Mouse (Mus musculus) heart, postnatal 0 days (tissue): Measurements from ENCODE around the gene Zfr.

Experiments used
- CTCF ChIP-seq: IDR thresholded peaks from 2 replicates; pipeline ENCODE4 v1.5.1; 2016; ENCODE audit warnings: antibody characterized with exemption, control low read depth, low read depth
- EP300 ChIP-seq: IDR thresholded peaks from 2 replicates; pipeline ENCODE4 v1.6.1; 2016; ENCODE audit warnings: antibody characterized with exemption, low read depth

GRCm38 (mm10) chr15:12140985-12141729 lies 23.5 kb downstream of the Zfr start:
- no peak for TF ChIP-seq EP300
- TF ChIP-seq CTCF, result no peak
